Mouse (Mus musculus) cerebellum, adult 9-10 months (tissue): ENCODE measurements at regions not wholly inside any gene's neighbourhood (a gene's known extent, or its start where the extent isn't known, plus 50 kb on each side); places are given as distances from the start of the nearest gene placed in this dataset.

Experiments used
- DNase-seq: peaks from one replicate; pipeline ENCODE4 v3.0.0; 2022

DNA sequence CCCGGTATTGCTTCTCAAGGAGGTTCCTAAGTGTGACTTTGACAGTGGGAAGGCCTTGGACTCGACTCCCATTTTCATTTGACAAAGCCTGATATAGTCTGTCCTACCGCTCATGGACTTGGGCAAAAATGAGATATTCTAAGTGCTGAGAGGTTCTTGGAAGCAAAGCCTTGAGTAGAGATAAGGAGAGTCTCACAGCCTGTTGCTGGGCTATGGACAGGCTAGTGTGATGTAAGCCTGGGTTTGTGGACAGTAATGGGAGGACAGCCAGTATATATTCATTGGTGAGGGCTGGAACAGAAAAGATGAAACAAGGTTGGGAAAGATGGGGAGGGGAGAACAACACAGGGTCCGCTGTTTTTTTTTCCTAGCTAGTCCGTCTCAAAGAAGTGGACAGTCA lies 228.0 kb downstream of the Wdr11 start:
- DNase-seq, result no peak

DNA sequence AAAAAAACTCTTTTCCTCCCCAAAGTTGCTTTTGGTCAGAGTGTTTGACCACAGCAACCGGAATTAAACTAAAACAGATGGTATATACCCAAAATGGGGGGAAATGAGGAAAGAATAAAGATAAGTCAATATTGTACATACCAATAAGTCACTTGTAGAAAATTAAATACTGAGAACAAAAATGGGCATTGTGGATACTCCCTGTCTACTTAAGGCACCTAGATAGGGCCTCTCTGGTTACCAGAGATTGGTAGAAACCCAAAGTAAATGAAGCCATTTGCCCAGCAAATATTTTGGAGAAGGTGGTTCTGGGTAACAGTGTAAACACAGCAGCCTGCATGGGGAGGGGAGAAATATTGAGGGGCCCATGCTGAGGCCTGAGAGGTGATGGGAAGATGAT lies 237.3 kb downstream of the Wdr11 start:
- no peak for DNase-seq

DNA sequence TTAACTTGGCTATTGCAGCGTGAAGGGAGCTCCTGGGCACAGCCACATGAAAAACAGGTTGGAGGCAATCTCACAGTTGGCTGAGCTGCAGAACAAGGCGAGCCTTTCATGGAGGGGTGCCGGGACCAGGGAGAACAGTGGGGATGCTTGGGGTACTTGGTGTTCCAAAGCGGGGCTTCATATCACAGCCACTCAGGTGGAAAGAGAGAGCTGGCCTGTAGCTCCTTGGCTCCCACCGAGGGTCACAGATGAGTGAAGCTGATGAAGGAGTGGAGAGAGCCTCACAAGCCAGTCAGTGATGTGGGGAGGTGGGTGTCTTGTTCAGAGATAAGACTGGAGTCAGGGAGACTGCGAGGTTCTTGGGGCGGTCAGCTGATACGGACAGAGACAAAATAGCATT lies 241.2 kb downstream of the Wdr11 start:
- no peak for DNase-seq

- DNase-seq, result no peak
These were observed 250.8 kb downstream of the Wdr11 start for GRCm38 (mm10) chr7:129842303-129843122.

DNA sequence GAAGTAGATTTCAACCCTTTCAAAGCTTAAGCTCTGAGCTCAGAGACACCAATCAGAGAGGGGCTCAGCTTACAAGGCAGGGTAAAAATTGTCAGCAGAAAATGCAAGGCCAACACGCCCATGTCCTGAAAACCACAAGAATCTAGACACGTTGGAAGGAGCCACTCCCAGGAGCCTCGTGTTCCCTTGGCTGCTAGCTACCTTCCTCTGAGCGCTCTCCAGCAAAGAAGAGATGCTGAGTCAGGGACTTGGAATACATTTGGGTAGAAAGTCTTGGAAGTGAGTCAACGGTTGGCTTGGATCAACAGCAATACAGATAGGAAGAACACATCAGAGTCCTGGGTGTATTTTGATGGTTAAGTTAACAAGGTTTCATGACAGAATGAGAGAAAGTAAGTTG lies 255.5 kb downstream of the Wdr11 start:
- no peak for DNase-seq

DNA sequence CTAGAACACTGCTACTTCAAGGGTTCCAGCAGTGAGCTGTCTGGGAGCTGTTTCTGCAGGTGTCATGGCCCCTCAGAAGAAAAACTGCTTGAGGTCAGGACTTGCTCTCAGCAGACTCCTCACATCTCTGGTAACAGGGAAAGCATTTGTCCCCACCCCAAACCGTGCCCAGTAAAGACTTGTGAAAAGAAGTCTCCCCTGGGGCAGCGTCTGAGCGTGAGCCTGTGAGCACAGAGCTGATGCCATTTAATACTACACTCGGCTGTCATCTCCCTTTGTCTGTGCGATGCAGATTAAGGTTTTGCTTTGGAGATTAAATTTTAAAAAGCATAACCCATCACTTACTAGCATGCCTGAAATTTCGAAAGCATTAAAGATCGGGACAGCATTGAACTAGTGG lies 261.9 kb downstream of the Wdr11 start:
- DNase-seq, result no peak

DNA sequence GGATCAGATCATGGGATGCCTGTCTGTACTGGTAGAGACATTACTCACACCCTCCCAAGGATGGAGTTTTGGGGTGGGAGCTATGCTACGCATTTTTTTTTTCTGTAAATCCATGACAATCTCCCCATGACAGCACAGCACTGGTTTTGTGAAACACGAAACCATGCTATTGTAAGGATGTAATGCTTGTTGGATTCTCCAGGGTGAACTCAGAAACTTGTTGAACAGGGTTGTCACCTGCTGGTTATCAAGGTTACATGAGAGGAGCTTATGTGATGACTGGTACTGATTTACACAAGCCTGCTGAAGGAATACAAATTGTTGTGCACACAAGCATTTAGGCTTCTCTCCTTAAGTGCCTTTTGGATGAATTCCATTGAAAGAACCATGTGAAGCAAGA lies 263.3 kb downstream of the Wdr11 start:
- no peak for DNase-seq

- no peak for DNase-seq
These were observed 271.3 kb downstream of the Wdr11 start for GRCm38 (mm10) chr7:129862966-129863365.

DNA sequence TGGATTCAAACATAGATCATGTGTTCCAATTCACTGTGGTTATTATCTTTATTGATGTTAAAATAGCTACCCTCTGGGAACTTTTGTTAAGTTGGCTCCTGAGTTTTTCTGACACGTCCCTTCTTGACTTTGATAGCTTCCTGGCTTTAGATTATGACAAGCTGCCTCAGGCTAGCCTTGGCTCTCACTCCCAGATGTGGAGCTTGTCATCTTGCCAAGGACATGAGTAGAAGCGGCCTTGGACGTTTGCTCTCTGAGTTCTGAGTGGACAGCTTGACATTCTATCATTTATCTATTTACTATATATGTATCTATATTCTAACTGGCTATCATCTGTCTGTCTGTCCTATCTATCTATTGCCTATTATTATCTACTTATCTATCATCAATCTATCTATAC lies 273.9 kb downstream of the Wdr11 start:
- no peak for DNase-seq

GRCm38 (mm10) chr7:129872208-129872790 lies 280.6 kb downstream of the Wdr11 start:
- DNase-seq, result no peak

DNA sequence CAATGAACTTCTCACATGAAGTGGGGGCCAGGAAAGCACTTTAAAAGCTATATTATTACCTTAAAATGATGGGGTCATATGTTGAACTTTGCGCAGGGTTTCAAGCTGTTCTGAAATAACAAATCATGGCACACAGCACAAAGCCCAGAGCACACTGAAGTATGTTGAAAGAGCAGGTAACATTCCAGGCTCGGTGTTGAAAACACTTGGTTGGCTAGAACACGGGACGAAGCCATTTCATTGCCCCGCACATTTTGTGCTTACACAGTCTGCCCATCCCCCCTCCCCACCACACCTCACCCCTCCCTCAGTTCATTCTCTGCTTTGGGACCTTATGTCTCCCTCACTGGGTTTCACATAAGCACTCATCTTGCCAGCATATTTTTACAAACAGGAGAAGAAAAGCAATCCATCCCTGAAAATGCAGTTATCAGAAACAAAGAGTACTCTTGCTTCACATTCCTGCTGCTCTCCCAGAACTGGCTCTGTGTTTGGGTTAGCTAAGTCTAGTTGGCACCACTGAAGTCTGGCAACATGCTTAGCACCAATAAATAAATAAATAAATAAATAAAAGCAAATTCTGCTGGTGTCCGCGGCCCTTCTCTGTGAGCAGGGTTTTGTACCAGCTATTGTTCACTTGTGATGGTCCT lies 284.7 kb downstream of the Wdr11 start:
- DNase-seq, result no peak

DNA sequence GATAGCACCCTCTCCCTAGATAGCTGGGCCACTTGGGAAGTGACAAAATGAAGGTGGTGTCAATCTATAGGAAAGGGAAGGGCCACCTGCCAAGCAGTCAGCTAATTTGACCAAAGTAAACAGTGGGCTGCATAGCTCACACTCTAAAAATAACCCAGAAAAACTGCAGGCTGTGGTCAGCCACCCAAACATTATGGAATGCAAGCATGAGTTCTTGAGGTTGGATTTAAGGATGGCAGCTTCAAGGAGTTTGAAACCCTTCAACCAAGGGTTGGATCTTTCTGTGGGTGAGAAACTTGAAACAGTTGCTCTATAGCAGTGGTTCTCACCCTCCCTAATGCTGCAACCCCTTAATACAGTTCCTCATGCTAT lies 285.2 kb downstream of the Wdr11 start:
- DNase-seq, result no peak

- DNase-seq, result no peak
These were observed 304.6 kb downstream of the Wdr11 start for GRCm38 (mm10) chr7:129896291-129896690.

- DNase-seq, result no peak
These were observed 305.8 kb downstream of the Wdr11 start for GRCm38 (mm10) chr7:129897511-129897910.

DNA sequence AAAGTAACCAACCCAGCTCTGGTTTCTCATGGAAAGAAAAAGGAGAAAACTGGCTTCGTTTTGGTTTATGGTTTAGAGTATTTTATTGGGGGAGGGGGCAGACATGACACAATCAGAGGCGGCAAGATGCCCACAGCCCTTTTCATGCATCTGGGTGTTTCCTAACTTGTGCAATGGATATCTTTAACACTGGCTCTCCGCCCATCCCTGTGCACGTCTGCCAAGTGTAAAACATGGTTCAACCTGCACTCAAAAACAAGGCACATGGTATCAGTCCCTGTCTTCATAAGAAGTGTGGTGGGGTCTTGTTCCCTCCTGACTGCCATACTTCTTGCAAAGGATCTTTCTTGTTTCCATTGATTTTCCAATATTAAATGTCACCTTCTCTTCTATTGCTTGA lies 310.6 kb downstream of the Wdr11 start:
- DNase-seq, result no peak

GRCm38 (mm10) chr7:129903126-129903525 lies 311.5 kb downstream of the Wdr11 start:
- no peak for DNase-seq

DNA sequence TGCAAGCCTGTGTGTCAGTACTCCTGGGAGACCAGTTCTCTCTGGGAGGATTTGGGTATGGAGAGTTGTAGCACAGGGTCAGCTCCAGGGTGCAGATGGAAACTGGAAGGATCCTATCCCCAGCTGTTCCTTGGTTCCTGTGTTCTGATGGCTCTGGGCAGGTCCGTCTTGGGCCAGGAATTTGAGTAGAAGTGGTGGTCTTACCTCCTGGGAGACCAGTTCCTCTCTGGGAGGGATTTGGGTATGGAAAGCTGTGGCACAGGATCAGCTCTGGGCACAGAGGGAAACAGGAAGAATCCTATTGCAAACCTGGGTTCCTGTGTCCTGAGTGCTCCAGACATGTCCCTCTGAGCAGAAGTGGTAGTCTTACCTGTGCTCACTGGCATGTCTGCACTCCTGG lies 314.5 kb downstream of the Wdr11 start:
- DNase-seq, result no peak

- no peak for DNase-seq
These were observed 317.2 kb downstream of the Wdr11 start for GRCm38 (mm10) chr7:129908826-129909225.

DNA sequence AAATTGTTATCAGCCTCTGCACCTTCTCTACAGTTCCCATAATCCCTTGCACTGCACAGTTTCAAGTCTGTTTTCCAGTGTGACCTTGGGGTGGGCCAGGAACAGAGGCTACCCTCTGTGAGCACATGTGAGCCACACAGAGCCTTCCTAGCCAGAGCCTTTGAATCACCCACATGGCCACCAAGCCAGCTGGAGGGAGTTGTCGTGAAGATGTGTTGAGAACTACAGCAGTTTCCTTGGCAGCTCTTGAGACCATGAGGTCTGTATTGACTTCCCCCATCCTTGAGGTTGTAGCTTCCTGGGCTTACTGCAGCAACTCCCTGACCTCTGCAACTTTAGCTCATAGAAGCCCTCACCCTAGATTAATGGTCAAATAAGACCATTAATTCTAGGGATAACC lies 318.1 kb downstream of the Wdr11 start:
- no peak for DNase-seq

DNA sequence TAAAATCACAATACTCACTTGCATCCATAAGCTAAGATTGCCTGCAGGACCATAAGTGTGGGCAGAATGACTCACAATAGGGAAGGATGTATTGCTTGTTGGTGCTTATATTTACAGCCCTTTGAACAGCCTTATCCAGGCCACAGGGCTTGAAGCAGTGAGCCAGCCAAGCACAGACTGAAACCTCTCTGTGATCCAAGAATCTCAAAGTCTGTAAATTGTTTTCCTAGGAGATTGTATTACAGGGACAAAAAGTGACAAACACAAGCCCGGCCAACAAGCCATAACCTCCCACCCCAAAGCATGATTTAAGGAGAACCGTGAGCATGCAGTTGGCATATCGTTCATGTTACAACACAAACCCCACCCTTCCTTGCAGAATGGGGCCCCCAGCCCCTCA lies 319.2 kb downstream of the Wdr11 start:
- DNase-seq, result no peak

GRCm38 (mm10) chr7:129914871-129915270 lies 323.2 kb downstream of the Wdr11 start:
- no peak for DNase-seq

- peak; percentile 69 for DNase-seq
These were observed 326.9 kb downstream of the Wdr11 start for GRCm38 (mm10) chr7:129918240-129919200.

GRCm38 (mm10) chr7:129922291-129922690 lies 330.6 kb downstream of the Wdr11 start:
- DNase-seq, result no peak
